ENCODE assay signal across 8 mouse cellular contexts in the genomic region with DNA sequence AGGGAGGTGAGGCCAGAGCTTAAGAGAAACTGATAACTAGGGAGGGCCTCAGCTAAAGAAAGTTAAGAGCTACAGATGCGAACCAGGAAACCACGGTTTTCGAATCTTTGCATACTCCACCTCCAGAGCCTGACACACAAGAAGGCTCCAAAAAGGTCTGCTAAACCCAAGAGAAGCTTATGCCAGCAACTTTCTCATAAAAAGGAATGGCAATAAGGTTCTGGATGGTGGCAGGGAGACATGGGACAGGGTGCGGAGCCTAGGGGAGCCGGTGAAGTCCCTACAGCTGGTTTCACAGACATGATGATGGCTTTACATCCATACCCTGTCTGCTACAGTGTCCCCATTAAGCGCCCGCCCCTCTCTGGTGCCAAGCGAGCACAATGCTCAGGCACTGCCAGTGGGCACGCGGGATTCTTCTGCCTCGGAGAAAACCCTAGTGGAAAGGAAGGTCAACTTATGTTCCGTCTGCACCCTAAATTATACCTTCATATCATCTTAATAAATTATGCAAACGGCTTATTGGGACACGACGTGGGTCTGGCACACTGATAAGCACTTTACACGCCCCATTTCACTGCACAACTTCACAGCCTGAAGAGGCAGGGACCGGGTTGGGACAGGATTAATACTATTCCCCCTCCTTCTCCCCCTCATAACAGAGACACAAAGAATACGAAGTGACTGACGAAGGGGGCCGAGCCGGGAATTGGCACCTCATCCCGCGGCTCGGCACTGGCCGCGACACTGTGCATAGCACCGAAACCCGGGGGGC. TPM values are rescaled to one million over a fixed set of nuclear protein-coding genes. Genes with fewer than 3 reads are reported as not detected.
A peak's percentile ranks its signal among the peaks of the same experiment; 100 is the strongest.
DNase-seq lines count a peak whose midpoint lies in the region; ATAC-seq lines count a peak whose summit lies in the region.

No protein-coding gene starts in this region.

- peak; percentile 57 for DNase-seq in 416B (ENCODE audit: low read depth)
- DNase-seq in CD8-positive naive resting alpha-beta T cell, adult 2 months (ENCODE audit: low read depth in 2 of 2, low spot score in 2 of 2), result peak; percentile 8 to 23
- peak; percentile 60 for DNase-seq in cerebellum, adult 11-12 months
- DNase-seq in induced T-regulatory cell, adult 2 months (ENCODE audit: low read depth), result peak; percentile 74
- DNase-seq in retina, embryonic 14.5 days (ENCODE audit: low spot score), result peak; percentile 54
- DNase-seq in gastrocnemius, adult 18-20 months (ENCODE audit: low spot score), result no peak

- WGBS in forebrain, embryonic 13.5 days, result 6% methylated on average over 28 of the region's 28 CpGs
- under 1% methylated on average over 28 of the region's 28 CpGs for WGBS in lung, embryonic 15.5 days

- peak overlapping the region; percentile 89 for H3K4me2 ChIP-seq in forebrain, embryonic 13.5 days
- peak overlapping the region; percentile 60 for H3K4me2 ChIP-seq in lung, embryonic 15.5 days

- peak; percentile 22 for ATAC-seq in forebrain, embryonic 13.5 days
- ATAC-seq in lung, embryonic 15.5 days (ENCODE audit: borderline replicate concordance, extremely low read depth, low FRiP score, low TSS enrichment), result peak; percentile 3

- H3K9ac ChIP-seq in forebrain, embryonic 13.5 days, result peak overlapping the region; percentile 97
- peak overlapping the region; percentile 94 for H3K9ac ChIP-seq in lung, embryonic 15.5 days

- peak overlapping the region; percentile 93 for H3K4me3 ChIP-seq in forebrain, embryonic 13.5 days
- H3K4me3 ChIP-seq in lung, embryonic 15.5 days, result peak overlapping the region; percentile 79

- no peaks in the 10 kb centered on the region for H3K27me3 ChIP-seq in forebrain, embryonic 13.5 days
- H3K27me3 ChIP-seq in lung, embryonic 15.5 days, result no peaks in the 10 kb centered on the region

- H3K9me3 ChIP-seq in forebrain, embryonic 13.5 days (replicated peaks), result no peaks in the 10 kb centered on the region
- no peaks in the 10 kb centered on the region for H3K9me3 ChIP-seq in lung, embryonic 15.5 days

- no peaks in the 10 kb centered on the region for H3K36me3 ChIP-seq in forebrain, embryonic 13.5 days (ENCODE audit: poor library complexity, severe bottlenecking)
- H3K36me3 ChIP-seq in lung, embryonic 15.5 days, result no peaks in the 10 kb centered on the region

- peaks cover 39% of the 10 kb centered on the region for H3K4me1 ChIP-seq in forebrain, embryonic 13.5 days
- H3K4me1 ChIP-seq in lung, embryonic 15.5 days, result peaks cover 48% of the 10 kb centered on the region

- peak overlapping the region; percentile 97 for H3K27ac ChIP-seq in forebrain, embryonic 13.5 days
- H3K27ac ChIP-seq in lung, embryonic 15.5 days, result peak overlapping the region; percentile 97

RNA-seq across cellular contexts. Expression of gene Stau1, which starts 0.9 kb away (rescaled TPM):
- polyA plus RNA-seq in forebrain, embryonic 13.5 days (2015; fragmentation: Nextera tagmentation; extraction: Ambion mirVana), result 107 and 111 TPM in 2 replicates
- 77.4 and 85.7 TPM in 2 replicates for polyA plus RNA-seq in lung, embryonic 15.5 days (2015; fragmentation: Nextera tagmentation; extraction: Ambion mirVana)
- 10 to 100 TPM; 35.7 to 38.2 TPM for total RNA-seq in gastrocnemius, adult 18-20 months (2021)

RNA-seq across cellular contexts. Expression of gene Ddx27, which starts 19.8 kb away (rescaled TPM):
- polyA plus RNA-seq in forebrain, embryonic 13.5 days (2015; fragmentation: Nextera tagmentation; extraction: Ambion mirVana), result 46.7 and 50.0 TPM in 2 replicates
- polyA plus RNA-seq in lung, embryonic 15.5 days (2015; fragmentation: Nextera tagmentation; extraction: Ambion mirVana), result 45.2 and 49.2 TPM in 2 replicates
- 1 to 10 TPM; 8.0 to 9.7 TPM for total RNA-seq in gastrocnemius, adult 18-20 months (2021)
